Mouse (Mus musculus): ENCODE results near the gene Psmc5. TPM values are rescaled to one million over a fixed set of nuclear protein-coding genes. Genes with fewer than 3 reads are reported as not detected.
"Not testable (repeated sequence)": the region's sequence is repeated elsewhere in the genome, so short reads cannot be mapped to it uniquely, and the experiment has no call there.

Gene Psmc5
- 321 and 324 TPM in 2 replicates for polyA plus RNA-seq (2016; fragmentation: Nextera tagmentation; extraction: Ambion mirVana)

- no peaks in the 10 kb centered on the region for H3K27me3 ChIP-seq
- peak within 1 kb of the TSS; percentile 77 for H3K27ac ChIP-seq (replicated peaks)
- ATAC-seq (ENCODE audit: low FRiP score, low read depth), result peak; percentile 95
- peak within 1 kb of the TSS; percentile 86 for H3K4me3 ChIP-seq
- WGBS, result under 1% methylated on average over 42 of the region's 42 CpGs
- peaks cover 22% of the 10 kb centered on the region for H3K4me1 ChIP-seq
- peaks cover 58% of the 10 kb centered on the region for H3K36me3 ChIP-seq
- H3K9me3 ChIP-seq, result no peaks in the 10 kb centered on the region
- H3K4me2 ChIP-seq (replicated peaks), result peak within 1 kb of the TSS; percentile 81
- H3K9ac ChIP-seq (replicated peaks), result peak within 1 kb of the TSS; percentile 89
Measured at GRCm38 (mm10) chr11:106255685-106256451, at the start of gene Psmc5, which contains the start of gene Ftsj3. TSS of gene Psmc5 (plus strand) at chr11:106256154. TSS of gene Ftsj3 (minus strand) at chr11:106256079.

- Histone ChIP-seq H3K4me2 (replicated peaks) (no peak overlapping the region), H3K4me1 (peaks cover 14% of the 10 kb centered on the region), H3K9me3 (no peaks in the 10 kb centered on the region), H3K27ac (replicated peaks) (no peak overlapping the region), H3K4me3 (no peak overlapping the region), H3K9ac (replicated peaks) (no peak overlapping the region), H3K27me3 (no peaks in the 10 kb centered on the region), H3K36me3 (peaks cover 52% of the 10 kb centered on the region)
- WGBS, result 92% methylated on average over 8 of the region's 8 CpGs
- no peak for ATAC-seq (ENCODE audit: low FRiP score, low read depth)
Measured at GRCm38 (mm10) chr11:106212771-106213170, 43.2 kb upstream of the Psmc5 start.

GRCm38 (mm10) chr11:106214856-106215255 lies 41.1 kb upstream of the Psmc5 start:
- peak overlapping the region; percentile 85; the same call in 1 of the 2 replicates for H3K9ac ChIP-seq (replicated peaks)
- H3K4me2 ChIP-seq (replicated peaks), result peak overlapping the region; percentile 63
- no peaks in the 10 kb centered on the region for H3K9me3 ChIP-seq
- H3K27me3 ChIP-seq, result no peaks in the 10 kb centered on the region
- WGBS, result 94% methylated on average over 5 of the region's 5 CpGs
- ATAC-seq (ENCODE audit: low FRiP score, low read depth), result no peak
- H3K4me3 ChIP-seq, result peak overlapping the region; percentile 90
- no peak overlapping the region for H3K27ac ChIP-seq (replicated peaks)
- H3K4me1 ChIP-seq, result peaks cover 26% of the 10 kb centered on the region
- peaks cover 34% of the 10 kb centered on the region for H3K36me3 ChIP-seq

- peaks cover 28% of the 10 kb centered on the region for H3K36me3 ChIP-seq
Measured at GRCm38 (mm10) chr11:106215450-106215859, 40.5 kb upstream of the Psmc5 start.

GRCm38 (mm10) chr11:106215927-106216729 lies 39.8 kb upstream of the Psmc5 start, which contains the start of gene Ccdc47:
TSS of gene Ccdc47 (minus strand) at chr11:106216344.
- Histone ChIP-seq H3K4me3 (peak within 1 kb of the TSS; percentile 90), H3K4me1 (peaks cover 26% of the 10 kb centered on the region), H3K9ac (replicated peaks) (peak within 1 kb of the TSS; percentile 90), H3K9me3 (no peaks in the 10 kb centered on the region), H3K36me3 (peaks cover 24% of the 10 kb centered on the region), H3K4me2 (replicated peaks) (peak within 1 kb of the TSS; percentile 63), H3K27me3 (no peaks in the 10 kb centered on the region), H3K27ac (replicated peaks) (peak within 1 kb of the TSS; percentile 96)
- ATAC-seq (ENCODE audit: low FRiP score, low read depth), result peak; percentile 98
- under 1% methylated on average over 46 of the region's 46 CpGs for WGBS

More at GRCm38 (mm10) chr11:106215450-106215859, 40.5 kb upstream of the Psmc5 start:
- Histone ChIP-seq H3K27ac (replicated peaks) (peak overlapping the region; percentile 96), H3K4me1 (peaks cover 26% of the 10 kb centered on the region), H3K9me3 (no peaks in the 10 kb centered on the region), H3K27me3 (no peaks in the 10 kb centered on the region), H3K4me3 (peak overlapping the region; percentile 90), H3K4me2 (replicated peaks) (peak overlapping the region; percentile 63), H3K9ac (replicated peaks) (peak overlapping the region; percentile 85)
- 38% methylated on average over 7 of the region's 7 CpGs for WGBS
- ATAC-seq (ENCODE audit: low FRiP score, low read depth), result no peak

- H3K4me3 ChIP-seq, result peak within 1 kb of the TSS; percentile 90
- peaks cover 16% of the 10 kb centered on the region for H3K36me3 ChIP-seq
- no peaks in the 10 kb centered on the region for H3K9me3 ChIP-seq
- H3K9ac ChIP-seq (replicated peaks), result peak within 1 kb of the TSS; percentile 90
- peak within 1 kb of the TSS; percentile 96 for H3K27ac ChIP-seq (replicated peaks)
- ATAC-seq (ENCODE audit: low FRiP score, low read depth), result peak; percentile 91
- H3K27me3 ChIP-seq, result no peaks in the 10 kb centered on the region
- WGBS, result under 1% methylated on average over 70 of the region's 70 CpGs
- peak within 1 kb of the TSS; percentile 63 for H3K4me2 ChIP-seq (replicated peaks)
- peaks cover 26% of the 10 kb centered on the region for H3K4me1 ChIP-seq
Measured at GRCm38 (mm10) chr11:106216730-106217490, 39.0 kb upstream of the Psmc5 start, which contains the start of gene Ddx42. TSS of gene Ddx42 (plus strand) at chr11:106216926.

GRCm38 (mm10) chr11:106220603-106221002 lies 35.4 kb upstream of the Psmc5 start:
- peaks cover 16% of the 10 kb centered on the region for H3K4me1 ChIP-seq
- WGBS, result 93% methylated on average over 3 of the region's 3 CpGs
- no peak overlapping the region for H3K27ac ChIP-seq (replicated peaks)
- no peak for ATAC-seq (ENCODE audit: low FRiP score, low read depth)
- H3K4me2 ChIP-seq (replicated peaks), result no peak overlapping the region
- no peaks in the 10 kb centered on the region for H3K9me3 ChIP-seq
- no peak overlapping the region for H3K9ac ChIP-seq (replicated peaks)
- H3K36me3 ChIP-seq, result peaks cover 19% of the 10 kb centered on the region
- H3K4me3 ChIP-seq, result no peak overlapping the region
- no peaks in the 10 kb centered on the region for H3K27me3 ChIP-seq

- H3K4me1 ChIP-seq; H3K9ac ChIP-seq (replicated peaks); H3K27me3 ChIP-seq; H3K4me2 ChIP-seq (replicated peaks); H3K4me3 ChIP-seq; H3K9me3 ChIP-seq; ATAC-seq (ENCODE audit: low FRiP score, low read depth); H3K27ac ChIP-seq (replicated peaks): not testable (repeated sequence)
- 84% methylated on average over 8 of the region's 8 CpGs for WGBS
- peaks cover 82% of the 10 kb centered on the region for H3K36me3 ChIP-seq
Measured at GRCm38 (mm10) chr11:106233978-106234377, 22.0 kb upstream of the Psmc5 start.

GRCm38 (mm10) chr11:106246834-106247233 lies 9.1 kb upstream of the Psmc5 start:
- 94% methylated on average over 1 of the region's 1 CpGs for WGBS
- Histone ChIP-seq H3K36me3 (peaks cover 99% of the 10 kb centered on the region), H3K9ac (replicated peaks) (no peak overlapping the region), H3K4me2 (replicated peaks) (no peak overlapping the region), H3K4me1 (no peaks in the 10 kb centered on the region), H3K27ac (replicated peaks) (no peak overlapping the region), H3K4me3 (no peak overlapping the region), H3K9me3 (peaks cover 5% of the 10 kb centered on the region), H3K27me3 (no peaks in the 10 kb centered on the region)
- no peak for ATAC-seq (ENCODE audit: low FRiP score, low read depth)

GRCm38 (mm10) chr11:106249326-106249725 lies 6.6 kb upstream of the Psmc5 start:
- Histone ChIP-seq H3K4me3 (no peak overlapping the region), H3K27me3 (no peaks in the 10 kb centered on the region), H3K27ac (replicated peaks) (no peak overlapping the region), H3K4me2 (replicated peaks) (no peak overlapping the region), H3K36me3 (peaks cover 97% of the 10 kb centered on the region), H3K4me1 (0 out of 2 replicates have a peak, but pooled peaks cover under 1% of the 10 kb centered on the region), H3K9ac (replicated peaks) (no peak overlapping the region), H3K9me3 (peaks cover 5% of the 10 kb centered on the region)
- WGBS, result 92% methylated on average over 7 of the region's 7 CpGs
- no peak for ATAC-seq (ENCODE audit: low FRiP score, low read depth)

GRCm38 (mm10) chr11:106254767-106255166 lies 1.2 kb upstream of the Psmc5 start:
- Histone ChIP-seq H3K4me2 (replicated peaks) (peak overlapping the region; percentile 81), H3K9ac (replicated peaks) (peak overlapping the region; percentile 60), H3K27me3 (no peaks in the 10 kb centered on the region), H3K4me3 (peak overlapping the region; percentile 86), H3K36me3 (peaks cover 65% of the 10 kb centered on the region), H3K27ac (replicated peaks) (no peak overlapping the region), H3K9me3 (no peaks in the 10 kb centered on the region), H3K4me1 (peaks cover 22% of the 10 kb centered on the region)
- WGBS, result 16% methylated on average over 2 of the region's 2 CpGs
- no peak for ATAC-seq (ENCODE audit: low FRiP score, low read depth)

Measured in midbrain, embryonic 12.5 days (tissue).